Mouse (Mus musculus) G1E (cell line): ENCODE data around the gene Acvrl1. TPM values are rescaled to one million over a fixed set of nuclear protein-coding genes. Genes with fewer than 3 reads are reported as not detected.
A peak's percentile ranks its signal among the peaks of the same experiment; 100 is the strongest.

Experiments
- ATAC-seq: 2 replicates; pipeline ENCODE4 v1.8.0; 2016; ENCODE audit warnings: mild to moderate bottlenecking; ENCODE audit not compliant: insufficient number of reproducible peaks, poor library complexity, low FRiP score, severe bottlenecking; ENCODE audit errors: extremely low read depth
- DNase-seq: peaks from one replicate; pipeline ENCODE4 v3.0.0; 2012; ENCODE audit warnings: low spot score
- H3K27me3 ChIP-seq: 2 replicates; pipeline ENCODE4 v1.6.1; 2012; ENCODE audit warnings: mild to moderate bottlenecking, low read length, inconsistent platforms; ENCODE audit not compliant: insufficient read depth
- H3K36me3 ChIP-seq: replicated peaks from 2 replicates; pipeline ENCODE3; 2012; ENCODE audit warnings: mild to moderate bottlenecking, inconsistent platforms
- H3K4me1 ChIP-seq: 2 replicates; pipeline ENCODE4 v1.6.1; 2012; ENCODE audit warnings: low read depth, low read length, inconsistent platforms, mixed read lengths; ENCODE audit not compliant: insufficient read depth
- H3K4me3 ChIP-seq: 2 replicates; pipeline ENCODE4 v1.5.1; 2012; ENCODE audit warnings: low read depth, mild to moderate bottlenecking, inconsistent platforms, low read length, moderate library complexity, mixed read lengths
- H3K9me3 ChIP-seq: replicated peaks from 2 replicates; pipeline ENCODE4 v1.6.1; 2012; ENCODE audit warnings: inconsistent platforms
- CTCF ChIP-seq: IDR thresholded peaks from 2 replicates; pipeline ENCODE4 v1.5.1; 2012; ENCODE audit warnings: low read depth, low read length, inconsistent platforms, mixed read lengths
- GATA1 ChIP-seq: IDR thresholded peaks from 2 replicates; pipeline ENCODE4 v1.6.1; 2012; ENCODE audit warnings: borderline replicate concordance, low read length, inconsistent platforms, mixed read lengths
- GATA2 ChIP-seq: IDR thresholded peaks from 2 replicates; pipeline ENCODE4 v1.6.1; 2012; ENCODE audit warnings: low read depth, low read length, inconsistent platforms, borderline replicate concordance
- POLR2AphosphoS5 ChIP-seq: IDR thresholded peaks from 2 replicates; pipeline ENCODE4 v1.6.1; 2012; ENCODE audit warnings: low read depth, low read length, inconsistent platforms; ENCODE audit not compliant: insufficient replicate concordance
- TAL1 ChIP-seq: conservative IDR thresholded peaks from 2 replicates; pipeline ENCODE4 v1.6.1; 2012; ENCODE audit warnings: low read depth, low read length, inconsistent platforms, mixed read lengths
- polyA plus RNA-seq: library from polyadenylated mRNA; stranded (reverse); fragments of >175 nt; gene quantifications from 2 replicates; pipeline ENCODE4 v1.2.3, GENCODE M21; 2012
- total RNA-seq, 2 experiments: library from RNA; stranded (forward) in 1 of 2; stranded (reverse) in 1 of 2; fragments of 200-1000 nt in 1 of 2; fragments of >200 nt in 1 of 2; fragmentation: Nextera tagmentation in 1 of 2; gene quantifications; 2 replicates each; pipeline ENCODE4 v1.2.3; 2014 to 2017

Acvrl1 gene
- total and polyA plus RNA-seq, 3 experiments, result 0.02 to 0.60 TPM; not detected in 1

DNA sequence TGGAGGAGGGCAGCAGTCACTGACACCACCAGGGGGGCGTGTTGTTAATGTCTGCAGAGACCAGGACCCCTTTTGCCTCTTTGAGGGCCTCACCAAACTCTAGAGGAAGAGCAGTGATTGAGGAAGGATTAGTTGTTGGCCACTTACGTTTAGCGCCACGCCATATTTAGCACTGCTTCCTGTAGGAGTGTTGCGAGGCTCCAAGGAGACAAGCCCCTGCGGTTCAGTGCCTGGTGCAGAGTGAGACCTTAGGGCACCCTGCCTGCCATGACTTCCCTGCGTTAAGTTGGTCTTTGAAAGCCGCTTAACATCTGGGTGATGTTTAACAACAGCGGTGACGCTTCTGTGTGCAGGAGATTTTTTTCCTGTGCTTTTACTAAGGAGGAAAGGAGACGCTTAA is 3.2 kb downstream of the Acvrl1 start:
- Histone ChIP-seq H3K9me3 (peaks cover 89% of the 10 kb centered on the region), H3K27me3 (no peaks in the 10 kb centered on the region; the same call in 1 of the 2 replicates), H3K36me3 (no peaks in the 10 kb centered on the region), H3K4me3 (no peak overlapping the region), H3K4me1 (no peaks in the 10 kb centered on the region)
- DNase-seq, result no peak
- no peak for ATAC-seq
- TF ChIP-seq CTCF (no peak), POLR2AphosphoS5 (no peak), GATA1 (no peak), TAL1 (no peak), GATA2 (no peak)

DNA sequence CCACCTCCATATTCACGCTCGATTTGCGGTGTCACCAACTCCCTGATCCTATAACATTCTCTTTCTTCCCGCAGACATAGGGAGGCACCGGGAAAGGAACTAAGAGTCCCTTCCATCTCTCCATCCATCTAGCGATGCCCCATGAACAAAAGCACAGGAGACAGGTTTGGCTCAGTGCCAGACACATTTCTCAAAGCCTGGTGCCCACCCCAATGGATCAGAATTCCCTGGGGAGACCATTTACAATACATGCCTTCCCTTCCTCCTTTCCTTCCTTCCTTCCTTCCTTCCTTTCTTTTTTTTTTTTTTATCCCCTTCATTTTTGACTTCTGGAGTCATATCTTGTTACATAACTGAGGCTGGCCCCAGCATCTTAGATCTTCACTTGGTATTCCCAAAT is 3.7 kb downstream of the Acvrl1 start:
- Histone ChIP-seq H3K4me1 (no peaks in the 10 kb centered on the region), H3K4me3 (no peak overlapping the region), H3K9me3 (peaks cover 88% of the 10 kb centered on the region), H3K27me3 (no peaks in the 10 kb centered on the region; the same call in 1 of the 2 replicates), H3K36me3 (no peaks in the 10 kb centered on the region)
- DNase-seq, result no peak
- ATAC-seq, result no peak
- TF ChIP-seq POLR2AphosphoS5 (no peak), GATA1 (no peak), CTCF (no peak), GATA2 (no peak), TAL1 (no peak)

DNA sequence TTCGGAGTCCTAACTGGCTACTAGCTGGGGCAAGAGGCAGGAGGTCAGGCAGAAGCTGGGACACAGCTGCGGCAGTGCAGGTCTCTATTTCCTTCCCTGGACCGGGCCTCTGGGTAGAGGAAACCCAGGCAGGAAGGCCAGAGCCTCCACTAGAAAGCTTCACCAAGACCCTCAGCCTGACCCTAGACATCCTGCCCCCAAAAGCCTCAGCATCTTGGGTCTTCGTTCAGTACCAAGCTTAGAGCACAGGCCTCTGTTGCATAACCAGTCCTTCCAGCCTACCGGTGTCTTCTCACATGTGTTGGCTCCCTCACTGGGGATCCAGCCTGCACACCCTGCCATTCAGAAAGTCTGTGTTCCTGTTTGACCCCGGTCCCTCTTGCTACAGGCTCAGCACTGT is 4.4 kb downstream of the Acvrl1 start:
- no peak for ATAC-seq
- TF ChIP-seq TAL1 (no peak), GATA2 (no peak), GATA1 (no peak), POLR2AphosphoS5 (no peak), CTCF (no peak)
- Histone ChIP-seq H3K27me3 (no peaks in the 10 kb centered on the region; the same call in 1 of the 2 replicates), H3K36me3 (no peaks in the 10 kb centered on the region), H3K4me3 (no peak overlapping the region), H3K9me3 (peaks cover 87% of the 10 kb centered on the region), H3K4me1 (no peaks in the 10 kb centered on the region)
- DNase-seq, result no peak

DNA sequence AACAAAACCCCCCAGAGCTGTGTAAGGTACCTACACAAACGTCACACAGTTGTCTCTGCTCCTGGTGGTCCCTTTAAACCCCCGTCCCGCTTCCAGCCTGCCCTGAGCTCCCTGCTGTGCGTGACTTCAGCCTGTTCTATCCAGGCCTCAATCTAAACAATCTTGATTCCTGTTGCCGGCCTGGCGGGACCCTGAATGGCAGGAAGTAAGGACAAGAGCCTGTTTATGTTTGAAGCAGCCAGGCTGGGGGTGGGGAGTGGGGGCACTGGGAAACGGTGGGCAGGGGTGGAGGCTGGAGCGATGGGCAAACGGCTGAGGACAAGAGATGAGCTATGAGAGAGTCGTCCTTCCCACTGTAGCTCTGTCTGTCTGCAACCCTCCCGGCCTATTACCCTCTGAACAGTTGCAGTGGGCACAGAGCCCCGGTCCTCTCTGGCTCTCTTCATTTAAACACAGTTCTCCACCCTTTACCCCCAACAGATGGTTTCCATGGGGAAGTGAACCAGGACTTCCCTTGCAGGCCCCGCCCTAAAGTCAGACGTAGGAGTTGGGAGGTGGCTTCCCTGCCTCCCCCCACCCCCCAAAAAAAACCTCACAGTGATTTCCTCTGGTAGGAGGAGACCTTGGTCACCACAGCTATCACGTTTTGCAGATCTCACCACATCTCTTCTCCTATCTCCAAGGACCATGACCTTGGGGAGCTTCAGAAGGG is 5.8 kb downstream of the Acvrl1 start:
- Histone ChIP-seq H3K27me3 (no peaks in the 10 kb centered on the region; the same call in 1 of the 2 replicates), H3K36me3 (no peaks in the 10 kb centered on the region), H3K4me1 (no peaks in the 10 kb centered on the region), H3K4me3 (no peak overlapping the region; the same call in 1 of the 2 replicates), H3K9me3 (peaks cover 79% of the 10 kb centered on the region)
- DNase-seq (no peak), ATAC-seq (no peak)
- TF ChIP-seq POLR2AphosphoS5 (no peak), CTCF (no peak), GATA2 (no peak), TAL1 (no peak), GATA1 (no peak)

DNA sequence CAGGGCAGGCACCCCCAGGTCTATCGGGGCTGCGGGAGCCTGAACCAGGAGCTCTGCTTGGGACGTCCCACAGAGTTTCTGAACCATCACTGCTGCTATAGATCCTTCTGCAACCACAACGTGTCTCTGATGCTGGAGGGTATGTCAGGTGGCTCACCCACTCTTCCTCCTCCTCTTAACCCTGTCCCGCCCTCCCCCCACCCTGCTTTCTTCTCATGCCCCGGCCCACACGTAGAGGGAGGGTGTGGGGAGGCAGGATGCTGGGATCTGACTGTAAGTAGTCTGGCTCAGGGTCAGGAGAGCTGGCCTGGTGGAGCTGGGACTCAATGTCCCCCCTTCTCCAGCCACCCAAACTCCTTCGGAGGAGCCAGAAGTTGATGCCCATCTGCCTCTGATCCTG is 7.1 kb downstream of the Acvrl1 start:
- Histone ChIP-seq H3K4me1 (no peaks in the 10 kb centered on the region), H3K36me3 (no peaks in the 10 kb centered on the region), H3K9me3 (peaks cover 78% of the 10 kb centered on the region), H3K4me3 (peak overlapping the region; percentile 30; the same call in 1 of the 2 replicates), H3K27me3 (no peaks in the 10 kb centered on the region; the same call in 1 of the 2 replicates)
- ATAC-seq (no peak), DNase-seq (no peak)
- TF ChIP-seq GATA1 (no peak), CTCF (no peak), TAL1 (no peak), POLR2AphosphoS5 (no peak), GATA2 (no peak)

DNA sequence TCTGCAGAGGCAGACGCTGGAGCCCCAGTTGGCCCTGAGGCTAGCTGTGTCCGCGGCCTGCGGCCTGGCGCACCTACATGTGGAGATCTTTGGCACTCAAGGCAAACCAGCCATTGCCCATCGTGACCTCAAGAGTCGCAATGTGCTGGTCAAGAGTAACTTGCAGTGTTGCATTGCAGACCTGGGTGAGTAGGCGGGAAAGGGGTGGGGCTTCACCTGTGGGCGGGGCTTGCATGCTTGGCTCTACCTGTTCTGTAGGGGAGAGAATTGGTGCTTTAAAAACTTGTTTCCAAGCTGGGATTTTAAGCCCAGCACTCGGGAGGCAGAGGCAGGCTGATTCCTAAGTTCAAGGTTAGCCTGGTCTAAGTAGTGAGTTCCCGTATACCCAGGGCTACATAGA is 9.1 kb downstream of the Acvrl1 start:
- H3K4me3 ChIP-seq, result no peak overlapping the region; the same call in 1 of the 2 replicates
- no peaks in the 10 kb centered on the region for H3K4me1 ChIP-seq
- H3K36me3 ChIP-seq, result no peaks in the 10 kb centered on the region
- H3K9me3 ChIP-seq, result peaks cover 69% of the 10 kb centered on the region
- DNase-seq (no peak), ATAC-seq (no peak)
- TF ChIP-seq GATA1, result no peak
- no peak for TF ChIP-seq CTCF
- no peak for TF ChIP-seq GATA2
- no peak for TF ChIP-seq TAL1
- TF ChIP-seq POLR2AphosphoS5, result no peak
- H3K27me3 ChIP-seq, result no peaks in the 10 kb centered on the region; the same call in 1 of the 2 replicates
